Mouse (Mus musculus) heart, embryonic 16.5 days (tissue): ENCODE data around the gene Ano1. TPM values are rescaled to one million over a fixed set of nuclear protein-coding genes. Genes with fewer than 3 reads are reported as not detected.

Experiments used
- ATAC-seq: fragments of 200-750 bp; cut with Nextera tagmentation; replicated peaks from 2 replicates; pipeline ENCODE4 v1.8.0; 2017; ENCODE audit warnings: moderate number of reproducible peaks; ENCODE audit not compliant: insufficient read depth, low FRiP score; ENCODE audit errors: extremely low read depth
- H3K27ac ChIP-seq: fragments of 300-500 bp; sonication (generic); 2 replicates; pipeline ENCODE4 v1.5.1; 2014; ENCODE audit warnings: mild to moderate bottlenecking, low read length, control low read depth, moderate library complexity
- H3K27me3 ChIP-seq: fragments of 300-500 bp; sonication (generic); 2 replicates; pipeline ENCODE4 v1.6.1; 2014; ENCODE audit warnings: low read length, mixed read lengths; ENCODE audit not compliant: control insufficient read depth, insufficient read depth
- H3K36me3 ChIP-seq: fragments of 300-500 bp; sonication (generic); 2 replicates; pipeline ENCODE4 v1.6.1; 2014; ENCODE audit not compliant: control insufficient read depth, insufficient read depth
- H3K4me1 ChIP-seq: fragments of 300-500 bp; sonication (generic); 2 replicates; pipeline ENCODE4 v1.6.1; 2014; ENCODE audit warnings: low read length, mixed read lengths; ENCODE audit not compliant: control insufficient read depth, insufficient read depth
- H3K4me2 ChIP-seq: fragments of 300-500 bp; sonication (generic); 2 replicates; pipeline ENCODE4 v1.6.1; 2014; ENCODE audit warnings: low read depth, mild to moderate bottlenecking, control low read depth, low read length
- H3K4me3 ChIP-seq: fragments of 300-500 bp; sonication (generic); 2 replicates; pipeline ENCODE4 v1.5.1; 2014; ENCODE audit warnings: mild to moderate bottlenecking, control low read depth, low read length
- H3K9ac ChIP-seq: fragments of 300-500 bp; sonication (generic); 2 replicates; pipeline ENCODE4 v1.6.1; 2014; ENCODE audit warnings: low read length, control low read depth
- H3K9me3 ChIP-seq: fragments of 300-500 bp; sonication (generic); replicated peaks from 2 replicates; pipeline ENCODE4 v1.6.1; 2016; ENCODE audit warnings: low read length; ENCODE audit not compliant: control insufficient read depth
- WGBS: fragments of 180-500 bp; shearing (Covaris S2); extraction: QIAGEN DNeasy Blood & Tissue Kit; methylation state at CpG from one replicate; pipeline ENCODE4 v1.1.7; 2014; 5-methylcytosine and 5-hydroxymethylcytosine counted together
- polyA plus RNA-seq: library from polyadenylated mRNA; unstranded; fragments of >200 nt; fragmentation: Nextera tagmentation; extraction: Ambion mirVana; gene quantifications from 2 replicates; pipeline ENCODE4 v1.2.1, GENCODE M21; 2015

Ano1 gene
- polyA plus RNA-seq, 1 experiment from 2014 or later = 7.3 TPM

GRCm38 (mm10) chr7:144541351-144541750, 210.4 kb downstream of the Ano1 start:
- Histone ChIP-seq H3K36me3 (no peaks in the 10 kb centered on the region), H3K9me3 (no peaks in the 10 kb centered on the region), H3K4me3 (no peak overlapping the region), H3K27me3 (no peaks in the 10 kb centered on the region), H3K4me1 (peaks cover 32% of the 10 kb centered on the region), H3K4me2 (no peak overlapping the region), H3K9ac (no peak overlapping the region), H3K27ac (no peak overlapping the region)
- no peak for ATAC-seq
- 83% methylated on average over 5 of the region's 5 CpGs for WGBS

GRCm38 (mm10) chr7:144539146-144539545, 212.6 kb downstream of the Ano1 start:
- no peak overlapping the region for H3K9ac ChIP-seq
- H3K4me3 ChIP-seq = no peak overlapping the region
- no peaks in the 10 kb centered on the region for H3K9me3 ChIP-seq
- peaks cover 29% of the 10 kb centered on the region for H3K4me1 ChIP-seq
- ATAC-seq = peak; percentile 39; the same call in 1 of the 2 replicates
- no peaks in the 10 kb centered on the region for H3K36me3 ChIP-seq
- no peak overlapping the region for H3K4me2 ChIP-seq
- no peaks in the 10 kb centered on the region for H3K27me3 ChIP-seq
- 0 out of 2 replicates have a peak overlapping the region, but pooled peaks have one; percentile 14 for H3K27ac ChIP-seq
- 51% methylated on average over 2 of the region's 2 CpGs for WGBS

Other genes starting within 250 kb of the Ano1 start
- gene Ppfia1, start 198.2 kb downstream of the Ano1 start, polyA plus RNA-seq = 27.0 and 27.8 TPM in 2 replicates
- gene Fadd, start 169.5 kb downstream of the Ano1 start, polyA plus RNA-seq = 12.7 and 12.8 TPM in 2 replicates
- 0.20 and 0.79 TPM in 2 replicates for gene Fgf3, start 86.1 kb upstream of the Ano1 start, polyA plus RNA-seq
- 0.04 TPM in 1 of 2 replicates, not detected in the other for gene Fgf4, start 95.4 kb upstream of the Ano1 start, polyA plus RNA-seq
- gene Fgf15, start 144.6 kb upstream of the Ano1 start, polyA plus RNA-seq = 0.20 TPM in 1 of 2 replicates, not detected in the other
- 20.2 and 23.7 TPM in 2 replicates for gene LTO1, start 163.1 kb upstream of the Ano1 start, polyA plus RNA-seq
- gene Ccnd1, start 188.0 kb upstream of the Ano1 start, polyA plus RNA-seq = 45.6 and 55.2 TPM in 2 replicates